Mouse (Mus musculus): ENCODE results near the gene Kcnh8. TPM values are rescaled to one million over a fixed set of nuclear protein-coding genes. Genes with fewer than 3 reads are reported as not detected.

Gene Kcnh8
- polyA plus RNA-seq, 1 experiment from 2014 or later: 0.40 TPM

GRCm38 (mm10) chr17:52649186-52649585 lies 46.7 kb downstream of the Kcnh8 start:
- Histone ChIP-seq H3K9ac (no peak overlapping the region), H3K4me2 (replicated peaks) (no peak overlapping the region), H3K4me1 (replicated peaks) (no peaks in the 10 kb centered on the region), H3K36me3 (no peaks in the 10 kb centered on the region), H3K27ac (no peak overlapping the region), H3K27me3 (replicated peaks) (no peaks in the 10 kb centered on the region), H3K4me3 (replicated peaks) (no peak overlapping the region), H3K9me3 (no peaks in the 10 kb centered on the region)
- ATAC-seq: no peak

- Histone ChIP-seq H3K9ac (no peak overlapping the region), H3K27ac (no peak overlapping the region), H3K4me1 (replicated peaks) (no peaks in the 10 kb centered on the region), H3K36me3 (no peaks in the 10 kb centered on the region), H3K9me3 (no peaks in the 10 kb centered on the region), H3K4me2 (replicated peaks) (no peak overlapping the region), H3K4me3 (replicated peaks) (no peak overlapping the region), H3K27me3 (replicated peaks) (no peaks in the 10 kb centered on the region)
- no peak for ATAC-seq
These were observed 89.5 kb downstream of the Kcnh8 start for GRCm38 (mm10) chr17:52691988-52692387.

- Histone ChIP-seq H3K36me3 (no peaks in the 10 kb centered on the region), H3K9ac (no peak overlapping the region), H3K27me3 (replicated peaks) (no peaks in the 10 kb centered on the region), H3K27ac (no peak overlapping the region), H3K9me3 (no peaks in the 10 kb centered on the region), H3K4me1 (replicated peaks) (no peaks in the 10 kb centered on the region), H3K4me2 (replicated peaks) (no peak overlapping the region), H3K4me3 (replicated peaks) (no peak overlapping the region)
- no peak for ATAC-seq
- 81% methylated on average over 3 of the region's 3 CpGs for WGBS
These were observed 99.4 kb downstream of the Kcnh8 start for GRCm38 (mm10) chr17:52701944-52702343.

GRCm38 (mm10) chr17:52712319-52712718 lies 109.8 kb downstream of the Kcnh8 start:
- Histone ChIP-seq H3K4me2 (replicated peaks) (no peak overlapping the region), H3K9me3 (no peaks in the 10 kb centered on the region), H3K27me3 (replicated peaks) (no peaks in the 10 kb centered on the region), H3K9ac (no peak overlapping the region), H3K4me3 (replicated peaks) (no peak overlapping the region), H3K36me3 (no peaks in the 10 kb centered on the region), H3K27ac (no peak overlapping the region), H3K4me1 (replicated peaks) (no peaks in the 10 kb centered on the region)
- WGBS: 25% methylated on average over 1 of the region's 1 CpGs
- ATAC-seq: peak; percentile 65

- H3K36me3 ChIP-seq: no peaks in the 10 kb centered on the region
- WGBS: 69% methylated on average over 3 of the region's 3 CpGs
- H3K27me3 ChIP-seq (replicated peaks): no peaks in the 10 kb centered on the region
- H3K4me1 ChIP-seq (replicated peaks): no peaks in the 10 kb centered on the region
- H3K27ac ChIP-seq: no peak overlapping the region
- no peak for ATAC-seq
- H3K4me2 ChIP-seq (replicated peaks): no peak overlapping the region
- no peaks in the 10 kb centered on the region for H3K9me3 ChIP-seq
- no peak overlapping the region for H3K4me3 ChIP-seq (replicated peaks)
- H3K9ac ChIP-seq: no peak overlapping the region
These were observed 119.7 kb downstream of the Kcnh8 start for GRCm38 (mm10) chr17:52722214-52722613.

GRCm38 (mm10) chr17:52728806-52729205 lies 126.3 kb downstream of the Kcnh8 start:
- no peaks in the 10 kb centered on the region for H3K36me3 ChIP-seq
- no peak overlapping the region for H3K9ac ChIP-seq
- no peak overlapping the region for H3K27ac ChIP-seq
- no peaks in the 10 kb centered on the region for H3K9me3 ChIP-seq
- H3K4me1 ChIP-seq (replicated peaks): no peaks in the 10 kb centered on the region
- 72% methylated on average over 2 of the region's 2 CpGs for WGBS
- no peak for ATAC-seq
- no peak overlapping the region for H3K4me3 ChIP-seq (replicated peaks)
- no peak overlapping the region for H3K4me2 ChIP-seq (replicated peaks)
- H3K27me3 ChIP-seq (replicated peaks): no peaks in the 10 kb centered on the region

GRCm38 (mm10) chr17:52738436-52738835 lies 135.9 kb downstream of the Kcnh8 start:
- Histone ChIP-seq H3K4me1 (replicated peaks) (no peaks in the 10 kb centered on the region), H3K36me3 (no peaks in the 10 kb centered on the region), H3K4me2 (replicated peaks) (no peak overlapping the region), H3K27ac (no peak overlapping the region), H3K4me3 (replicated peaks) (no peak overlapping the region), H3K9me3 (no peaks in the 10 kb centered on the region), H3K27me3 (replicated peaks) (no peaks in the 10 kb centered on the region), H3K9ac (no peak overlapping the region)
- no peak for ATAC-seq

- no peak overlapping the region for H3K9ac ChIP-seq
- no peaks in the 10 kb centered on the region for H3K4me1 ChIP-seq (replicated peaks)
- no peaks in the 10 kb centered on the region for H3K27me3 ChIP-seq (replicated peaks)
- H3K4me3 ChIP-seq (replicated peaks): no peak overlapping the region
- no peaks in the 10 kb centered on the region for H3K9me3 ChIP-seq
- no peaks in the 10 kb centered on the region for H3K36me3 ChIP-seq
- WGBS: 60% methylated on average over 3 of the region's 3 CpGs
- no peak for ATAC-seq
- no peak overlapping the region for H3K4me2 ChIP-seq (replicated peaks)
- no peak overlapping the region for H3K27ac ChIP-seq
These were observed 185.6 kb downstream of the Kcnh8 start for GRCm38 (mm10) chr17:52788151-52788550.

- Histone ChIP-seq H3K27me3 (replicated peaks) (no peaks in the 10 kb centered on the region), H3K4me2 (replicated peaks) (no peak overlapping the region), H3K4me1 (replicated peaks) (no peaks in the 10 kb centered on the region), H3K36me3 (no peaks in the 10 kb centered on the region), H3K4me3 (replicated peaks) (no peak overlapping the region), H3K27ac (no peak overlapping the region), H3K9ac (no peak overlapping the region), H3K9me3 (no peaks in the 10 kb centered on the region)
- WGBS: 62% methylated on average over 6 of the region's 6 CpGs
- no peak for ATAC-seq
These were observed 202.0 kb downstream of the Kcnh8 start for GRCm38 (mm10) chr17:52804463-52804862.

- 50% methylated on average over 1 of the region's 1 CpGs for WGBS
These were observed 208.3 kb downstream of the Kcnh8 start for GRCm38 (mm10) chr17:52810773-52811172.

GRCm38 (mm10) chr17:52819007-52819406 lies 216.5 kb downstream of the Kcnh8 start:
- Histone ChIP-seq H3K36me3 (no peaks in the 10 kb centered on the region), H3K9me3 (no peaks in the 10 kb centered on the region), H3K4me1 (replicated peaks) (no peaks in the 10 kb centered on the region), H3K4me3 (replicated peaks) (no peak overlapping the region), H3K9ac (no peak overlapping the region), H3K27me3 (replicated peaks) (no peaks in the 10 kb centered on the region), H3K27ac (no peak overlapping the region), H3K4me2 (replicated peaks) (no peak overlapping the region)
- ATAC-seq: peak; percentile 56
- 56% methylated on average over 1 of the region's 1 CpGs for WGBS

More at GRCm38 (mm10) chr17:52810773-52811172, 208.3 kb downstream of the Kcnh8 start:
- Histone ChIP-seq H3K4me3 (replicated peaks) (no peak overlapping the region), H3K4me1 (replicated peaks) (no peaks in the 10 kb centered on the region), H3K27ac (no peak overlapping the region), H3K36me3 (no peaks in the 10 kb centered on the region), H3K9me3 (no peaks in the 10 kb centered on the region), H3K27me3 (replicated peaks) (no peaks in the 10 kb centered on the region), H3K9ac (no peak overlapping the region), H3K4me2 (replicated peaks) (no peak overlapping the region)
- ATAC-seq: no peak

- 90% methylated on average over 4 of the region's 4 CpGs for WGBS
- Histone ChIP-seq H3K9me3 (no peaks in the 10 kb centered on the region), H3K4me3 (replicated peaks) (no peak overlapping the region), H3K27me3 (replicated peaks) (no peaks in the 10 kb centered on the region), H3K4me1 (replicated peaks) (no peaks in the 10 kb centered on the region), H3K36me3 (no peaks in the 10 kb centered on the region), H3K4me2 (replicated peaks) (no peak overlapping the region), H3K27ac (no peak overlapping the region), H3K9ac (no peak overlapping the region)
- no peak for ATAC-seq
These were observed 227.2 kb downstream of the Kcnh8 start for GRCm38 (mm10) chr17:52829678-52830077.

- Histone ChIP-seq H3K4me3 (replicated peaks) (no peak overlapping the region), H3K9me3 (no peaks in the 10 kb centered on the region), H3K9ac (no peak overlapping the region), H3K36me3 (no peaks in the 10 kb centered on the region), H3K4me2 (replicated peaks) (no peak overlapping the region), H3K27me3 (replicated peaks) (no peaks in the 10 kb centered on the region), H3K4me1 (replicated peaks) (no peaks in the 10 kb centered on the region), H3K27ac (no peak overlapping the region)
- no peak for ATAC-seq
- WGBS: 83% methylated on average over 3 of the region's 3 CpGs
These were observed 270.7 kb downstream of the Kcnh8 start for GRCm38 (mm10) chr17:52873195-52873594.

- H3K36me3 ChIP-seq: no peaks in the 10 kb centered on the region
- no peak overlapping the region for H3K4me2 ChIP-seq (replicated peaks)
- no peak for ATAC-seq
- H3K4me1 ChIP-seq (replicated peaks): no peaks in the 10 kb centered on the region
- WGBS: 59% methylated on average over 1 of the region's 1 CpGs
- H3K27me3 ChIP-seq (replicated peaks): no peaks in the 10 kb centered on the region
- no peak overlapping the region for H3K4me3 ChIP-seq (replicated peaks)
- no peak overlapping the region for H3K27ac ChIP-seq
- no peak overlapping the region for H3K9ac ChIP-seq
- no peaks in the 10 kb centered on the region for H3K9me3 ChIP-seq
These were observed 276.5 kb downstream of the Kcnh8 start for GRCm38 (mm10) chr17:52878964-52879363.
